Mouse (Mus musculus) adrenal gland, postnatal 10 days (tissue): Measurements from ENCODE around the gene Ap5m1. TPM values are rescaled to one million over a fixed set of nuclear protein-coding genes. Genes with fewer than 3 reads are reported as not detected.
"Not testable (repeated sequence)": the region's sequence is repeated elsewhere in the genome, so short reads cannot be mapped to it uniquely, and the experiment has no call there.

ENCODE experiments used
- DNase-seq: peaks from one replicate; pipeline ENCODE4 v3.0.0; 2021; ENCODE audit warnings: mixed read lengths
- long read RNA-seq, 2 experiments: library from polyadenylated mRNA; stranded (forward); transcript quantifications; one replicate each; pipeline ENCODE4 v2.0.0; 2021
- total RNA-seq, 2 experiments: library from RNA; stranded (reverse); gene quantifications; 2 replicates each; pipeline ENCODE4 v1.2.3; 2021

Gene Ap5m1
- total RNA-seq: 10 to 100 TPM; 20.3 to 26.6 TPM
- long read RNA-seq, experiment 1, full-length matches to known transcripts: 6 of 12 reads
- long read RNA-seq, experiment 1, partial matches to known transcripts: 0 of 12 reads
- long read RNA-seq, experiment 1, other reads (novel, unspliced or antisense): 6 of 12 reads
- long read RNA-seq, experiment 2, full-length matches to known transcripts: 5 of 10 reads
- long read RNA-seq, experiment 2, partial matches to known transcripts: 0 of 10 reads
- long read RNA-seq, experiment 2, other reads (novel, unspliced or antisense): 5 of 10 reads

GRCm38 (mm10) chr14:49065529-49066273 is at the start of gene Ap5m1:
Gene Ap5m1, plus strand, starts transcription at chr14:49066097.
- DNase-seq: no peak

- DNase-seq: no peak
Measured at GRCm38 (mm10) chr14:49019765-49020164, 46.1 kb upstream of the Ap5m1 start.

- no peak for DNase-seq
Measured at GRCm38 (mm10) chr14:49027040-49027778, 38.7 kb upstream of the Ap5m1 start.

GRCm38 (mm10) chr14:49027779-49028368 is 38.0 kb upstream of the Ap5m1 start:
- DNase-seq: no peak

DNA sequence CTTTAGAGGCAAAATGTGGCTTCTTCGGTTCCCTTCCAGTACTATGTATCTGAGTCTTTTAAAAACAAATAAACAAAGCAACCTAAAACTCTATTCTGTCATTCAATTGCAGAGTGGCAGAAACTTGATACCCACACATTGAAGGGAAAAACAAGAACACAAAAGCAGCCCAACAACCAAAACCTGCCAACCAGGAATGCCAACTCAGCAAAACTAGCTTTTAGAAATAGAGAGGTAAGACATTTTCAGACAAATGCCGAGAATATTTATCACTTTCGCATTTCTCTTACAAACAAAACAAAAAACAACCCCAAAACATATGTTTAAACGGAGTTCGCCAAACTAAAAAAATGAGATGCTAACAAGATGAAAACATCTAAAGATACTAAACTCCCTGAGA is 36.9 kb upstream of the Ap5m1 start:
- no peak for DNase-seq

DNA sequence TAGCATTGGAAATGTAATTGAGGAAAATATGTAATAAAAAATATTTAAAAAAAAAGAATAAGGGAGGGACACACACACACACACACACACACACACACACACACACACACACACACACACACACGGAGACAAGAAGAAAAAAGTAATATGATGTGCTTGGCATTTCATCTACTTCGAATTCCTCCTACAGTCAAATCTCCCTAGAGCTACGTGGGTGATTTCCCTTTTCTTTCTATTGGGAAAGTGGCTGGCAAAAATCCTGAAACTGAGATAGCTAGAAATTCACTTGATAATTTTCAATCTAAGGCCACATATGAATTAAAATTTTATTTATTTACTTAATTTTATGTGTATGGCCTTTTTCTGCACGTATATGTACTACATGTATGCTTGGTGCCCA is 20.3 kb upstream of the Ap5m1 start:
- no peak for DNase-seq

- no peak for DNase-seq
Measured at GRCm38 (mm10) chr14:49049492-49049891, 16.4 kb upstream of the Ap5m1 start.

DNA sequence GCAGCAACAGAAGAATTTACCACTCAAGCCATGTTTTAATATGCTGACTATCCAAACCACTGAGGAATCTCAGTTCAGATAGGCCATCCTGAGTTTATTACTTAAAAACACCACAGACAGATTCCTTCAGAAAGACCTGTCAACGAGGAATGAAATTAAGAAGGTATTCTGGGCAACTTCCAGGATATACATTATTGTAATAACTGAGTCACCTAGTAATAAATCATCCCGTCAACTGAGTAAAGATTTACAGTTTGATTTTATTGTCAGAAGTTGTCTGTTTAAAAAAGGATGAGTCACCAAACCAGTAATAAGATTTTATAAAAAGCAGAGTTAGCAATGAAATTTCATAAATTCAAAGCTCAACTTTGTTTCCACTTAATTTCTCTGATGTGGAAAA is 2.1 kb upstream of the Ap5m1 start:
- DNase-seq: no peak

- DNase-seq: peak; percentile 98
Measured at GRCm38 (mm10) chr14:49066274-49066823, 452 bp downstream of the Ap5m1 start, which contains the start of gene Exoc5. Gene Exoc5, minus strand, starts transcription at chr14:49066653.

DNA sequence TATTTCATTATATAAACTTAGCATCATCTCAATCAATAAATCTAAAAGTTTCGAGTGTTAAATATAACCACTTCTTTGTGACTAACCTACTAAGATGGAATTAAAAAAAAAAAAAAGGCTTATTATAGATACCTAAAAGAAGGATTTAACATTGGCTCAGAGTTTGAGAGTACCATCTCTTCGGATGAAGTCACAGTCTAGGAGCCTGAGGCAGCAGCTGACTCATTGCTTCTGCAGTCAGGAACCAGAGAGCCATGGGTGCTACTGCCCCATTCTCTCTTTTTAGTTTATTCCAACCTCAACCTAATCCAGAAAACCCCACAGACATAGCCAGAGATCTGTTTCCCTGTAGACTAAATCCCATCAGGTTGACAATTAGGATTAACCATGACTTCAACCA is 6.9 kb downstream of the Ap5m1 start:
- DNase-seq: no peak

GRCm38 (mm10) chr14:49073896-49074295 is 8.0 kb downstream of the Ap5m1 start:
- no peak for DNase-seq

DNA sequence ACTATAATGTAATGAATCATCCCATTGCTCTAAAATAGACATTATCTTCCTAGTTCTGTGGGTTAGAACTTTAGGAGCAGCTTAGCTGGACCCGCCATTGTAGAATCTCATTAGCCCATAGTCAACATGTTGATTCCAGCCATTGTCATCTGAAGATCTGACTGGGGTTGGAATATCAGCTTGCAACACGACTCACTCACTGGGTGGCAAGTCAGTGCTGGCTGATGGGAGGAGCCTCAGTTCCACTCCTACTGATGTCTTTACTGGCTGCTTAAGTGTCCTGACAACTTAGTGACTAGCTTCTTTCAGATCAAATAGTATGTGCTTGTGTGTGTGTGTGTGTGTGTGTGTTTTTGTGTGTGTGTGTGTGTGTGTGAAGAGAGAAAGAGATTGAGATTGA is 8.5 kb downstream of the Ap5m1 start:
- DNase-seq: no peak

DNA sequence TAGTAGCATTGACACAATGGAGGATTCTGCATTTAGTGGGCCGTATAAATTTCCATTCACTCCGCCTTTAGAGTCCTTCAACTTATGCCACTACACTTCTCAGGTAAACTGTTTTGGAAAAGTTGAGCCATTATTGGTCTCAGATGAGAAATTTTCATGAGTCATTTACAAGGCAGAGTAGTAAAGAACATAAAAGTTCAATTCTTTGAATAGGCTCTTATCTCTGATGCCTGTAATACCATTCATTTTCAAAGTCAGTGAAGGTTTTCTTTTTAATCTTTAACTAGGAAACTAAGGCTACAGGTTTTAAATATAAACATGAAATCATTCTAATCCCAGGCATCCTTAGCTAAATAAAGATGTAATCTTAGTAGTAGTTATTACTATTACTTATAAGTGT is 12.9 kb downstream of the Ap5m1 start:
- DNase-seq: no peak

DNA sequence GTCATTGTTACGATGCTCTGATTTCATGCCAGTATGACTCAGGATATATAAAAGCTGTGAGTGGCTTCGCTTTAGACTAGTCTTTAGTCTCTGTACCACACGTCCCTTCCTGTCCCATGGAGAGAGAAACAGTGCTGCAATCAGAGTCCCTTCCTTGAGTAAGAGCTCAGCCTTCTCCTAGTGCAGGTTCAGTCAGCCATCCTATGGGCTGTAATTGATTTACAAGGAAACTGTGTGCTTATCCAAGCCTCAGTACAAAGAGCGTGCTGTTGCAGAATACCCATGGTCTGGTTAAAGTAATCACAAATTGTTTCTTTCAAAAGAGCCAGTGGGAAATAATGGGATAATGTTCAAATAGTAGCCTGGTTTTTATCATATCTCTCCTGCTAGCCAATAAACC is 20.6 kb downstream of the Ap5m1 start:
- no peak for DNase-seq

DNA sequence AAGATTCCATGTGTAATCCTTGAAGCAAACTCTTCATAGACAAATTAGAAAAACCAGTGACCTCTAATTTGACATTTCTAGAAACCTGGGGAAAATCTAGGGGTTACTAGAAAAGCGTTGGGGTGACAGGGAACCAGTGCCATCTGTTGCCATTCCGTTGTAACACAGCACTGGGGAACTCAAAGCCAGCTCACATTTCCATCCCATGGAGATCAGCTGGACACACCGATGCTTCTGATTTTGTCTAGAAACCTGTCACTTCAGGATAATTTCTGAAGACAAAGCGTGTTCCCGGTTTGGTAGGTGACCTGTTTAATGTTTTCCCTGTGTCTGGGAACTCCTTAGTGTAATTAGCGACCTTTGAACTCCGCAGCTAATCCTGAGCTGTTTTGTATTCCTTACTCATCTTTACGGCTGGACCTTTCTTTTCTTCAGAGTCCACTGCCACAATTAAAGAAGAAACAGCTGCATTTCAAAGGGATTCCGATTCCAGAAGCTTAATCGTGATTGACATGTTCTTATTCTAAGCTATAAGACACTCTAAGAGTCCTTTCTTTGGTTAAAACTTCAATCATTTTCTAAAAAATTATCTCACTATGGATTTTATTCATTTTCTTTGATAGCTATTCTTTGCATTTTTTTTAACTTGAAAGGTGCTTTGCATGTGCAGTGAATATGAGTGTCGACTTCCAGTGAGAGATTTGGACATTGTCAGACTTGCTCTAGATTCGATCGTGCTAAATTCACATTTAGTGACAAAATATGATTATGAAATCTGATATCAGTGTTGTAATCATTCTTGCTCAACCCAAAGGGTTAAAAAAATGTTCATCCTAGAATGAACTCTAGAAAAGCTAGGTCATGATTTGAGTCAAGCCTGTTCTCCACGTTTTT is 22.5 kb downstream of the Ap5m1 start:
- no peak for DNase-seq

DNA sequence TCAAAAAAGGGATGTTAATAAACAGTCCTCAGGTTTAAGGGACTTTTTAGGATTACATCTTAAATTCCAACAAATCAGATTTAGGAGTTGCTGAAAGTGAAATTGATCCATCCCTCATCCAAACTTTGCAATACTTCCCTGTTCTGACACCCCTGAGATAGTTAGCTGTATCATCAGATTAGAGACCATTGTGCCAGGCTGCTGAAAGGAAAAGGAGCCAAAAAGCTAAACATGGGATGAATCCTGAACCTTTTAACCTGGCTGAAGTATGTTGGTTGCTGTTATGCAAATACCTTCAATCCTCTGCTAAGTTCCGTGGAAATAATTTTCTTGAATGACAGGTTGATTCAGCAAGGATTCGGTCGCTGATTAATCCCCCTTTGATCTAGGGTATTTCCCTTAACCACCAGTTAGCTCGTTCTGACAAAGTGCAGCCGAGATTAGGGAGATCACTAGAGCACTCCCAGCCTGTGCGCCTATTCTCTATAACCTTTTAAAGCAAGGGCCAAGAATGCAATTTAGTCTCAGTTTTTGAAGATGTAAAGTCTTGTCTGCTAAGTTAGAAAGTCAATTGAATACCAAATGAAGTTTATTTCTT is 23.7 kb downstream of the Ap5m1 start:
- no peak for DNase-seq

- no peak for DNase-seq
Measured at GRCm38 (mm10) chr14:49090102-49090501, 24.2 kb downstream of the Ap5m1 start.

DNA sequence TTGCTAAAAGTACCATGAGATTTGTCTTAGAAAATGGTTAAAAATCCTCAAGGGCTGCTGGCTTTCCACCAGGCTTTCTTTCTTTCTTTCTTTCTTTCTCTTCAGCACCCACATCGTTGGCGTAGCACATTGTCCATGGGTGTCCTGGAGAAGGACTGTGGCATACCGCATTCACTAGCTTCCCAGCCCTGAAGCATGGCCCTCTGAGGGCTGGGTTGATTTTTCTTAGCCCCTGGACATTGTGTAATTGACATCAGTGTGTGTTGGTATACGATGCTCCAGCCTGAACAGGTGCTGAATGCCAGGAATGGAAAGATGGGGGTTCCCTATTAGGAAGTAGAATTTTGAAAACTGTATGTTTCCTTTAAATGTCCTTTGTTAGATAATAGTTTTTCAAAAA is 25.4 kb downstream of the Ap5m1 start:
- no peak for DNase-seq

GRCm38 (mm10) chr14:49091755-49092154 is 25.9 kb downstream of the Ap5m1 start:
- DNase-seq: not testable (repeated sequence)

DNA sequence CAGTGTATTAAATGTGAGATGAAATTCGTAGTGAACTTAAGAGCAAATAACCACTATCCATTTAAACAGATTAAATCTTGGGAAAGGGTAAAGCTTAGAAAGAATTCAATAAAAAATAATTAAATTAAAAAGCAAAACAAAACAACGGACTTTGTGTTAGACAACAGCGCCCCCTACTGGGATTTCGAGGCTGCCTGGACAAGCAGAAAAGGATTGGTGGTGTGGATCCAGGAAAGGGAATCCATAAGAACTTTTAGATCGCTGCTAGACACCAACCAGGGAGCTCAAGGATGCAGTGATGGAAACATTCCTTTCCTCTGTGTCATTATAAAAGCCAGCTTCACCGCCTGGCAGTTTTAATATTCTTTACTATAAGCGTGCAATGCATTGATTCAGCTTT is 52.5 kb downstream of the Ap5m1 start:
- peak; percentile 87 for DNase-seq

DNA sequence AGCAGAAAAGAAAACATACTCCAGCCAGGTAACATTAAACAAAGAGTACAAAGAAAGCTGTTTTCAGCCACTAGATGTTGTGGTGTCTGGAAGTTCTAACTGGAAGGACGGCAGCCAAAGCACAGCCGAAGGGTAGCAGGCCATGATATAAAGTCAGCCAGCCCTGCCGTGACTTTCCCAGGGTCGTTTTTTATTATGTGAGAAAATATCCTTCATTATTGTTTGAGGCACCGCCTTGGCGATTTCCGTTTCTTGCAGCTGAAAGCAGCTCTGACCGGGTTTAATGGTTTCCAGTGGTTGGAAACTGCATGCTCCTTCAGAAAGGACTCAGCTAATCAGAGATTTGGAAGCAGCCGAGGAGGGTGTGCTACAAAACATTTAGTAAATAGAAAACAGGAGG is 55.8 kb downstream of the Ap5m1 start:
- no peak for DNase-seq
